Mouse (Mus musculus) spleen, adult 18-20 months (tissue): ENCODE measurements around the gene Satb2.

ENCODE experiments used
- DNase-seq, 2 experiments: peaks; one replicate each; pipeline ENCODE4 v3.0.0; 2022; ENCODE audit warnings: mixed read lengths in 2 of 2

Gene Satb2

DNA sequence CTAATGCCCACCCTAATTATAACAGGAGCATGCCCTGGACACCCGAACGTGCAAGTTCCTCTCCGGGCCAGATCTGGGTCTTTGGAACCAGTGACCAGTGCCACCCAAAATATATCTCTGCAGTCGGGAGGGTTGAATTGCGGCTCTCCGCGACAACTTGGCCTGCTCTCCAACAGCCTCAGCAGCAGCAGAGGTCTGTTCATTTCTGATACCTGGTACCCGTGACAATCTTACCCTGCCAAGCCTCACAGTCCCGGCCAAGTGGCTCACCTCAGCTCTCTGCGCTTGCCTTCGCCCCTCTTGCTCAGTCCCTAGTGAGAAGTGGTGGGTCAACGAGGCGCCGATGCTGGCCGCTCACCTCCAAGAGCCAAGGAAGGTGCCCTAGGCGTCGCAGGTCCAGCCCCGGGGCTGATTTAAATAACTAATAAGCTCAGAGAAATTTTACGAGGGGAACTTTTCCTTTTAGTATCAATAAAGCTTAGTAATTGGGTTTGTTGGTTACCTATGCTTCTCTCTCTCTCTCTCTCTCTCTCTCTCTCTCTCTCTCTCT is at the start of gene Satb2:
TSS of gene Satb2 (minus strand) at position 500 of the 550 bp plus-strand sequence.
- DNase-seq = no peak

DNA sequence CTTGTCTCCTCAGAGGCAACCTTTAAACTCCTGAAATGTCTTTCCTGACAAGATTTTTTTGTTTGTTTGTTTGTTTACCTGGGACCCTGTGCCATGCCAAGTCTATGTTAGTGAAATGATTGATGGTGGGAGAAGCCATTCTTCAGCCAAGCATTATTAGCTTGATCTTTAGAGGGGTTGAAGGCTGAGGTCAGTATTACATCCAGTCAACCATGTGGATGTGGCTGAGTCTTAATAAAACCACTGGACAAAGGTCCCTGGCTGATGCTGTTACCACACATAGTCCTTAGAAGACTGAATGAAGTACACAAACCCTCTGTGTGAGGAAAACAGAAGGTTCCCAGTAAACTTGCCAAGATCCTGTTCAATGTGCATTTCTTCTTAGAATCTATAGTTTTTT is 40.5 kb upstream of the Satb2 start:
- no peak for DNase-seq

DNA sequence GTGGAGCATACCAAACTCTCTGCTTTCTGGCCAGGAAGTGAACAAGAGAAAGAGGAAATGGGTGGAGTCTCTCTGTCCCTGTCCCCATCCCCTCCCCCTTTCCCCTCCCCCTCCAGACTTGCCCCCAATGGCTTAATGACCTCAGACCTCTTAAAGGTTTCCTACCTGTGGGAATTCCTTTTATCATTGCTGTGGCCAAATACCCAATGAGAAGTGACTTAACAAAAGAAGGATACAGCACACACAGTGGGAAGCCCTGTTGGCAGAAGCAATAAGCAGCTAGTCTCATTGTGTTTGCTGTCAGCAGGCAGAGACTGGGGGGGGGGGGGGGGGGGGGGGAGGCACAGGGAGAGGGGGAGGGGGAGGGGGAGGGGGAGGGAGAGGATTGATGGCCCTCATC is 35.4 kb upstream of the Satb2 start:
- DNase-seq = no peak

DNA sequence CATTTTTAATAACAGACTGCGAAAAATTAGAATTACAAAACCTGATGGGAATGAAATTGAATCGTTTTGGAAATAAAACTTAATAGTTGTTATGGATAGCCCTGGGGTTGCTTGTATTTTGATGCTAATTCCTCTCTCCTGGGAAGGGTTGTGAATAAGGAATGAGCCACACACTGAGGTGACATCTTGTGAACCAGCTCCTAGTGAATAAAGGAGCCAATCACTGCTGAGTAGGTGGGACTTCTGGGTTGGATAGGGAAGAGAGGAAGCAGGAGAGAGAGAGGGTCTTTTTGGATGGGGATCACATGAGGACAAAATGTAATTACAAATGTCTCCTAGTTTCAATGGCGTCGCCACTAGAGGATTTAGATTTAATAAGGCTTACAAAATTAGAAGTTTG is 30.7 kb upstream of the Satb2 start:
- DNase-seq = no peak

DNA sequence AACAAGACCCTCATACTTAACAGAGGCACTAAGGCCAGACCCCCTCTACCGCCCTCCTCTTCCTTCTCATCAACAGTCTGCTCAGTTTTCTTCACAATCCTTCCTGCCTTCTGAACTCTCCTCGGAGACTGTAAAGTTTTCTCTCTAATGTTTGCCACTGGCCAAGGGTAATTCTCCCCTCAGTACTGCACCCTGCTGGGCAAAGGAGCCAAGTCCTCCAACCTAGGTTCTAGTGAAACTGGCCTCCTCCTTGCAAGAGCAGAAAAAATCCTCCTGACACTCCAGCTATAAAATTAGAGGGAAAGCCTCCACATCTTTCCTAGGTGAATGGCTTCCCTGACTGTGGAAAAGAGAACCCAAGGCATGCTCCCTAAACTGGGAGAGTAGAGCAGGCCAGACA is 16.6 kb upstream of the Satb2 start:
- no peak for DNase-seq

DNA sequence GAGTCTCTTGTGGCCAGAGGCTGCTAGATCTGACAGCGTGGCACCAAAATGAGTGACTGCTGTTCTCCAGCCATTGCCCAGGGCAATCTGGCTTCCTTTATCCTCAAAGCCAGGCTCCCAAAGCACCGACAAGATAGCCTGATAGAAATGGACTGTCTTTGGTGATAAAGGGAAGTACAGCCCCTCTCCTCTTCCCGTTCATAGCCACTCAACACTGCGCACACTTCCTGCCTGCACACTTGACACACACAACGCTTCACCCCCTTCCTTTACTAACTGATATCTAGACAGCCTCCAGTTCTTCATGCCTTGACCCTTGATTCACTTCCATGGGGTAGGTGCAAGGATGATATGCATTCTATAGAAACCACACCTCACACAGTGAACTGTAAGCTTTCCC is 13.9 kb upstream of the Satb2 start:
- DNase-seq = no peak

DNA sequence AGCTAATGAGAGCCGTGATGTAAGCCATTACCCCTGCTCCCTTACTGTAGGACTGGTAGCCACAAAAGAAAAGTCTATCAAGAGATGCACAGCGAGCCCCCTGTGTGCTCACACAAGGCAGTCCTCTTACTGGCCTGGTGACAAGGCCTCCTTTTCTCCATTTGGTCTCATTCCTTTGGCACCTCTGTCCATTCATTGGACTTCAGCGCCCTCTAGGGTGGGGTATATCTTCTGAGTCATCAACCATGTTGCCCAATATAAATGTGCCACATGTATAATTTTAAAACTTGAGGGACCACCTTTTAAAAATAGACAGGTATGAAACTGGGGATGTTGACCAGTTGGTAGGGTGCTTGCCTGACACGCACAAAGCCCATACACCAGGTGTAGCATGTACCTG is 13.2 kb upstream of the Satb2 start:
- peak in 1 of 2 experiments; percentile 28 for DNase-seq

DNA sequence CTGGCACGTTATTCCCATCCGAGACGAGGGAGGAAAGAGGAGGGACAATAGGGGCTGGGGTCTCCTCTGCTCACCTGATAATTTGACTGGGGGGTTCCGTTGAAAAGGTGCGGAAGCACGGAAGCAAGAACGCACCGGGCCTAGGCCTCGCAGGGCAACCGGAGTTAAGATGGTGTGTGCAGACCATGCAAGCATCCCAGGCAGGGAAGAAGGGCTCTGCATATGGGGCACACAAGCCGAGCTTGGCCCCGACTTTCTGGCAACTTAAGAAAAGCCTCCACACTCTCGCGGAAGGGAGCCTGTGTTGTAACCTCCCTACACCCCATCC is 6.0 kb upstream of the Satb2 start:
- DNase-seq = no peak

DNA sequence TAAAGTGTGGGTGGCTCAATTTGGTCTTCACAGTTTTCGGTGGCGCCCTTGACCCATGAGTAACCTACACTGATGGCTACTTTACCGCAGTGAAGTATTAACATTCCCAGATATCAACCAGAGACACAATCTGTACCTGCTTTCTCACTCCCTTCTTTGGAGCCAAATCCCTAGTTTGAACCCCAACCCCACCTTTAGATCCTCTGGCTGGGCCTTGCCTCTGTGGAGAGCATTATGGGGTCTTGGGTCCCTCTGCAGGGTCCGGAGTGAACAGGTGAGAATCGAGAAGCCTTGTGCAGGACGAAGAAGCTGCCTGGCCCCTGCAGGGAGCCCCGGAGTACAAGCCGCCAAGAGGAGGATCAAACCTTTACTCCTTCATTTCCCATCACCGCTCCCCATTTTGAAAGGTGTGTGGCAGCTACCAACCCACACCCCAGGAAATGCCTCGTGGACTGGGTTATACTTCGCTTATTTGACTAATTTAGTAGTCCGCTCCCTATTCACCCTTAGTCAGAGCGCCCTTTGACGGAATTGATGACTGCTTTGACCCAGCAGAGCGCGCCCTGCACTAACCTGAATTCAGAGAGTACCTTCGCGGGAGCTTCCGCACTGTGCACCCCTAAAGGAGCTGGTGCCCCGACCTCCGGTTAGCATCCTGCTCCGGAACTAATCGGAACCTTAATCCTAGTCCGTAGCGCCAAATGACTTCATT is 5.5 kb upstream of the Satb2 start:
- no peak for DNase-seq

DNA sequence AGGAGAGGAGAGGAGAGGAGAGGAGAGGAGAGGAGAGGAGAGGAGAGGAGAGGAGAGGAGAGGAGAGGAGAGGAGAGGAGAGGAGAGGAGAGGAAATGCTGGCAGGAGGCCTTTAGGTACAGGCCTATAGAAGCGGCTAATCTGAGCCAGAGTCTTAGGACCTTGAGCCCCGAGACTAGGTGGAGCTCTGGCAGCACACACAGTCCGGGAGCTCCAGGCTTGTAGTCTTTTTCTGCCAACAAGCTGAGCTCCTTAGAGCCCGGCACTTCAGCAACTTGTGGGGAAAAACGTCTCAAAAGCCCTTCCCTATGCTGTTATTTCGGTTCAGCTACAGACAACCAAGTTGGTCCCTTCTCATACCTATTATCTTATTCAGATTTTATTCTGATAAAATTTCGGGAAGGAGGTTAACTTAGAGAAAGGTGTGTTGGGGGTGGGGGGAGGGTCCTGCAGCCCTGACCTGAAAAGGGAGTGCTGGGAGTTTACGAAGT is 4.7 kb upstream of the Satb2 start:
- DNase-seq = no peak

DNA sequence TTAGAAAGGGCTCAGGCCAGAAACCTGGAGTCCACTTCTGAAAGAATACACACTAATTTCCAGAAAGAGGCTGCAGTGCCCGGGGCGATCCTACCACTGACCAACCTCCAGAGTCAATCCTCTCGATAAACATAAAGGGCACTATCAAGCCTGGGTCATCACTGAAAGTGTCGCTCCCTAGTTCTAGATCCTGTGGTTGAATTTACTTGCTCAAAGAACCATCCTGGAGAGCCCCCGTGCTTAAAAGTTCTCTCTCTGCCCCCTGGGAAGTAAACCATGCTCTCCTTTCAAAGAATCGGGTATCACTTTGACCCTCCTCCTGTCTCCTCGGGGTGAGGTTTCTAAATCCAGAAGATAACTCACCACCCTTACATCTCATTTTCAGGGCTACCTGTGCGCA is 4.2 kb upstream of the Satb2 start:
- DNase-seq = no peak

DNA sequence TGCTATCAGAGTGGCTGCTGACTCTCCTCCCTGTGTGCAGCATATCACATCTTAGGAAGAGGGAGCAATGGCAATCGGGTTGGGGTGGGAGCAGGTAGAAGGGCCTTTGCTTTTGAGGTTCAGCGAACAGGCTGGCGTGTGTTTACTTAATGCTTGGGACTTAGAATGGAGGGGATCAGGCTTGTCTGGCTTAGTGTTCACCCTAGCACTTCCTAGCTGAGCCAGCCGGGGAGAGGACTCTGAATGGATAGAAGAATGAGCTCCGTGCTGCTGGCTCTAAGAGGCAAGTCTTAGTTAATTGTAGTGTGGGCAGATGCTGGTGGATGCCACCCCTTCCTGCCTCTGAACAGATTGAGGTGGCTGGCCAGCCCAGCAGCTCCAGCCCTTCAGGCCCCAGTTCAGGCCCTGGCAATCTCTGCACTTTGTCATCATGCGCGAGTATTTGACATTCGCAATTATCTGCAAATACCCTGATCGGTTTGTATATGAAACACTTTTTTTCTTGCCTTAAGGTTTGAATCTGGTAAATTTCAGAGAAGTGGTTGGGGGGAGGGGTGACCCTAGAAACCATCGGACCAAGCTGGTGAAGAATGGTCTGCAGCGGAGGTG is 3.6 kb upstream of the Satb2 start:
- no peak for DNase-seq

DNA sequence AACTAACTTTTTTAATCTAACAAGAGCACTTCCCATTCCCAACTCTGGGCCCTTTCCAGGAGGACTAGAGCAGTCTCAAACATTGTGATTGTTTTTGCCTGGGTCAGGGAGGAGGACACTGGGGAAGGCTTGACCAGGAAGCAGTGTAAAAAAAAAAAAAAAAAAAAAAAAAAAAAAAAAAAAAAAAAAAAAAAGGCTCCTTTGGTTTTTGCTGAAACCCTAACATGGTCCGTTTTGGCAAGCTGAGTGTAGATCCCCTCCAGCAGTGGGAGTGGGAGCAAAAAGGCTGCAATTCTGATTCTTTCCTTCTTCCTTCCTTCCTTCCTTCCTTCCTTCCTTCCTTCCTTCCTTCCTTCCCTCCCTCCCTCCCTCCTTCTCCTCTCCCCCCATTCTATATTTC is 3.1 kb upstream of the Satb2 start:
- DNase-seq = no peak

DNA sequence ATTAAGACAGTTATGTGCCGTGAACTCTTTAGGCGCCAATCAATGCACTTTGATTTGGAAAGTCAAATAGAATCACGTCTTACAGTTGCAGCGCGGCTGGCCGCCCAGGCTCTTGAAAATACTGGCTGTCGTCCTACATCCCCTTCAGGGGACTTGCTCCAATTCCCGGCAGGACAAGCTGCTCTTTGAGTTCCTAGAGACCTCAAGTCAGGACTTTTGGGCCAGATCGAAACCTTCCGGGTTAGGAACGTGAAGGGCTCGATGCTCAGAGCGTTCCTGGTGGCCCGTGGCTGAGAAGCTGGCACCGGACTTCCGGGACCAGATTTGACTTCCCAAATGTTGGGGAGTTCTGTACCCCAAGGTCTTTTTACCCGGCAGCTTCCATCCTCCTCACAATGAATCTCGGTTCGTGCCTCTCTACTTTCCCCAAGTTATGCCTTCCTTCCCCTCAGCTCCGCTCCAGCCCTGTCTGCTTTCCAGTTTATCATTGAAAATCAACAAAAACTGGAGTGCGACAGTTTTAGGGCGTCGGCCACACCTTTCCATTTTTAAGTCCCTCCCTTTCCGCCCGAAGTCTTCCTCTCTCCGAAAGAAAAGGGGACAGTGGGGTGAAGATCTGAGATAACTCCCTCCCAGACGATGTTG is 2.3 kb upstream of the Satb2 start:
- no peak for DNase-seq

DNA sequence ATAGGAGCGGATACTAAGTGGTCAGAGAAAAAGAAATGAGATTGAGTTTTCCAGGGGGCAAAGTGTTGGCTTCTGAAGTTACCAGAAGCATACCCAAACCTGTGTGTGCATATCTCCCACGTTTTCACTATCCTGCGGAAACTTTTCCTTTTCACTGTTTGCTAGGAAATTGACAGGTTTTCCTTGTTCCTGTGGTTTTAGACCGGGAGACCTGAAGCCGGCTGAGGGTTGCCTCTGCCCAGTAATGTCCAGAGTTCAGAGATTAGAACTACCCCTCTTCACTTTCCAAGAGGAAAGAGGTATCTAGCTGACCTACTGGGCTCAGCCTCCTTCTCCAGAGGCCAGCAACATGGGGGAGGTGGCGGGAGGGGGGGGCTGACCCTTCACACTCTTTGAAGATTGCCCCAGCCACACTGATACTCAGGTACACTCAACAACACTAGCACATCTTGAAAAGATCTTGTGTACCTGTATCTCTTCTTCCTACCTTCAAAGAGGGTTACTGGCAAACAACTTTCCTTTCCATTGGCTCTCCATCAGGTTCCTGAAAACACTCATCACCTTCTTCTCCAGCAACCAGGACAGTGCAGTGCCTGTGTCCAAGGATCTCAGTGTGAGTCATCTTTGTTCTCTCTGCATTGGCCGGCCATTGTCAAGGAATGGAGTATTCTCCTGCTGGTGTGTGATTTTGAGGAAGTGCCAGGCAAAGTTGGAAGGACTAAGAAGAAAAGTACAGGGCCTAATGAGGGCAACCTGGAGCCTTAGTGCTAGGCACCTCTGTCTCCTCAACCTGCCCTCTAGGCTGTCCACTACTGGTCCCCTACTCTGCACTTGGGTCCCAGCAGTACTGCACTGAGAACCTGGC is 1.3 kb upstream of the Satb2 start:
- no peak for DNase-seq

DNA sequence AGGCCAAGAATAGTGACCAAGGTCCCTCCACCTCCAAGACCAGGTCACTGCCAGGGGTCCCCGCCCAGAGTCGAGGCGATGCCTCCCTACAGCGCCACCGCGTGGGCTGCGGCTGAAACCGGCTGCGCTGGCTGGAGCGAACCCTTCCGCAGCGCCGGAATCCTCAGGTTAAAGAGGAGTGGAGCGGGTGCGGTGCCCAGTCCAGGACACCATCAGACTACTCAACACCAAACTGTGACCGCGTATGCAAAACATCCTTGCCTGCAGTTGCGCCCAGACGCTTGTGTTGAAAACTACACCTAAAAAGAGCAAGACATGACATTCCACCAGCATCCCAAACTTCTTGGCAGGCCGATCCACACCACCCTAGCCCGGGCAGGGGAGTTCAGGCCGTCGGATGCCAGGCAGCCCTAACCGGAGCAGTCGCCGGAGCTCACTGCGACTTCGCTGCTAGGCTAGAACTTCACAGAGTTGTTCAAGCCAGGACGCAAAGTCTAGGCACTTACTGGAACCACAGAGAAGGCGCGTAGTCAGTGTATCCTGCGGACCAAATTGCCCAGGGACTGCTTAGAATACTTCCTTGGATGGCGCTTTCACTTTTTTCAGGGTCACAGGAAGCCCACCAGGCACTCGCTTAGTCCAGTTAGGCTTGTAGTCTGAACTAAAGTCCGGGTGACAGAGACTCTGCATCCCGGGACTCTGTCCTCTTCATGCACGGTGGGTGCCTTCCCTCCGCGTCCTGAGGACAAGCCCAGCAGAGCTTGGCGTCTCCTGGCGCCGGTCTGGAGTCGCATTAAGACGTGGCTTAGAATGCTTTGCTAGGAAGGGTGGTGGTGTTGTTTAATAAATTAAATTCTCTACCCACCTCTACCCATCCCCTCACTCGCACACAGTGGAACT is 999 bp downstream of the Satb2 start:
- DNase-seq = peak in 1 of 2 experiments; percentile 59

DNA sequence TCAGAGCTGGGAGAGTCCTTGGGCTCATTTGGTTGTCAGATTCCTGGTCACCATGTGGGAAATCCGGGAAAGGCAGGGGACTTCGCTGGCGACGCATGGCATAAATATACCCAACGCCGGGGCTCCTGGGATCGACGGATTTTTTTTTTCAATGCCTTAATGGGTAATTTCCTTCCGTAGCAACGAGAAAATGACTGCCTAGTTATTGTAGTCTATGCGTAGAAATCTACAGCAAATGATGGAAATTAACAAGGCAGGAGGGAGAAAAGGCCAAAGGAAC is 1.7 kb downstream of the Satb2 start:
- DNase-seq = no peak

DNA sequence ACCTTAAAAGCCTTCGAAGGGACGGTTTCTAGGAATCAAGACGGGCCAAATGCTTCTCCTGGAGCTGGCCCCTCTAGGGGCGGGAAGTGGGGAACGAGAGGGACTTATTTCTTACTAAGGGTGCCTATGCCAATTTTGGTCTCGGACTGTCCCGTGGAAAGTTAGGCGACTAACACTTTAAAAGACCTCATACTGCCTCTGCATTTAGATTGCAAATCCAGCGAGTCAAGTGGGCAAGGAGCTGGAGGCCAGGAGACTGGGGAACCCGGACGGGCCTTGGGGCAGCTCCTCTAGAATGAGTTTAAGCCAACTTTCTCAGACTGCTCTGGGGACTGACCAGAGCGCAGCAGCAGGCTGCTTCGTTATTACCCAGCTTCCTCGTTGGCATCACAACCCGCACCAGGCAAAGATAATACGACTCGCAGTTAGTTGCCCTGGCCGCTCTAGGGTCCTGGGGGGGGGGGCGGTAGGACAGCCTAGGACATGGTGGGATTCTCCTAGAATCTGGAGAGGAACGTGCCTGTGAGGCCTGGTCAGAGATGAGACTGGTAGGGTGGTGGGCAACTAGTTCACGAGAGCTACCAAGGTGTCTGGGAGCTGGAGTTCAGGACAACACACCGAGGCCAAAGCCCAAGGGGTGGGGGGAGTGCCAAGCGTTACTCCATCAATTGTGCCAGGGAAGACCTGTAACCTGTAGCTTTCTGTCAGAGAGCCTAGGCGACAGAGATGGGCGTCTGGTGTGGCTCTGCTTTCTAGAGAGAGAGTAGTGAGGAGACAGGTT is 2.2 kb downstream of the Satb2 start:
- peak in 1 of 2 experiments; percentile 12 for DNase-seq

DNA sequence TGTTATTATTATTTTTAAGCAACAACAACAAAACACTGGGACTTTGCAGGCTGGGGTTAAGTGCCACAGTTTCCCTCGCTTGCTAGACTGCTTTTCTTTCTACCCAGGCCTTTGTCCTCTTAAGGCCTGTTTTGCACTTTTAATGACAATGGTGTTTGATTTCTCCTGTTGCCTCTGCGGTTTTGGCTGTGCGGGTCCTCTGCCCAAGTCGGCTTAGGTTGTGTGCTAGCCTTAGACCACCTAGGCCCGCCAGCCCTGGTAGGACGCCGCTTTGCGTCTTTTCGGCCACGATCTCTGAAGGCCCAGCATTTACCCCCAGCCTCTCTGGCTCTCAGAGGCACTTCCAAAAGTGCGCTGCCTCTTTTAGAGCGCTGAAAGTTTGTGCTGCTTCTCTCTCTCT is 2.9 kb downstream of the Satb2 start:
- no peak for DNase-seq

DNA sequence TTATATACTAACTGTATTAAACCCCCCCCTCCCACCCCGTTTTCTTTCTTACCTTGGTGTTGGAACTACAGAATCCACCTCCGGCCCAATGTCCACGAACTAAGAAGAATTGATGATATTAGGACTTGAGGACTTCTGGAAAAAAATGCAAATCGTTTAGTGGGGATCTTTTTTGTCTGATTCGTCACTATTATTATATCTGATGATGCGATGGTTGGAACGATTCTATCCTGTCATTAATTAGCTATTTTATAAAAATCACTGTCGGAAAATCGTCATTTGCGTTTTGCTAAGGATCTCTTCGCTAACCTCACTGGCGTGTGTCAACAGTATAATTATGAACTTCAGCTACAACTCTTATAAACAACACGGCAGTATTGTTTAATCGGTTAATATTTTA is 4.3 kb downstream of the Satb2 start:
- DNase-seq = no peak

DNA sequence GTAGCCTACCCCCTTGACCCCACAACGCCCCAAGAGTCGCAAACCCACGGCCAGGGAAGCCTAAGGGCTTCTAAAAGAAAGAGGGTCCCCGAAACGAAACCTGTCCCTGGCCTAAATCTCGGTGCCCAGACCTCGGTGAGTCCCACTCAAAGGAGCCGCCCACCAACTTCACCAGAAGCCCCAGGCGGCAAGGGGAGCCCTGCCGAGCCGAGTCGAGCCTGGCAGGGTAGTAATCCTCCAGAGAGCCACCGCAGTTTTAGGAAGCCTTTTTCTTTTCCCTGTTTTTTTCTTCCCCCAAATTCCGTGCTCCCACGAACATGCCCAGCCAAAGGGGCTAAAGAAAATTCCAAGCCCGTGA is 4.9 kb downstream of the Satb2 start:
- DNase-seq = no peak
